Mouse (Mus musculus): ENCODE measurements around the gene Kcnq5.

DNA sequence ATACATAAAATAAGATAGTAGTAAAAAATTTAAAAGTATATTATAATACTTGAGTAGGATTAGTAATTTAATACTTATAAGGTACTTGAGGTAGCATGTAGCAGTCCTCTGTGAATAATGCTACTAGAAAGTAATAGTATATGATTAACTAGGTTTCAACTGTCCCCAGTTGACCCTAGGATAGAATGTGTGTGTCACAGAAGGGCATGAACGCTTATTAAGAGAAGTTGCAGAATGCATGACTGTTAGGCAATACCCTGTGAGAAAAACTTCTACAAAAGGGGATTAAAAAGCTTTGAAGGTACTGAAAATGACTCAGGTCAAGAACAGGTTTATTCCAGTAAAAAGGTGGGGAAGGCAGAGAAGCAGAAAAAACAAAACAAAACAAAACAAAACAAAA, 430.9 kb downstream of the Kcnq5 start:
- no peak for TF ChIP-seq CTCF (IDR thresholded peaks at IDR 0.05; ENCODE audit: low read depth)
- no peak for TF ChIP-seq EP300 (IDR thresholded peaks at IDR 0.05; ENCODE audit: low read depth)
